In genomic region chr11:78176402-78176862, GRCm38 (mm10) we compare ENCODE assay signal across 8 mouse cellular contexts. TPM values are rescaled to one million over a fixed set of nuclear protein-coding genes. Genes with fewer than 3 reads are reported as not detected.
DNase-seq lines count a peak whose midpoint lies in the region; ATAC-seq and TF ChIP-seq lines count a peak whose summit lies in the region.

Gene Nek8, minus strand, starts transcription at chr11:78176675.
Gene Tlcd1, plus strand, starts transcription at chr11:78176711.

- peak; percentile 95 to 98 for DNase-seq in adrenal gland, adult (ENCODE audit: inconsistent age in 2 of 2, low spot score in 1 of 2)
- peak; percentile 88 for DNase-seq in gastrocnemius, postnatal 25 days
- peak; percentile 87 for DNase-seq in left cerebral cortex, postnatal 4 days
- DNase-seq in midbrain, embryonic 10.5 days (ENCODE audit: low spot score) = peak; percentile 90
- DNase-seq in right cerebral cortex, postnatal 25 days = peak; percentile 84
- no peak for DNase-seq in MN1 (ENCODE audit: low spot score)

- WGBS in midbrain, embryonic 10.5 days = under 1% methylated on average over 32 of the region's 32 CpGs

- peak within 1 kb of the TSS; percentile 67 for H3K4me3 ChIP-seq in cortical plate, adult 2 months (ENCODE audit: insufficient read depth, low read length)
- H3K4me3 ChIP-seq in midbrain, embryonic 10.5 days = peak within 1 kb of the TSS; percentile 73

- no peak for TF ChIP-seq CTCF in cortical plate, adult 2 months (IDR thresholded peaks at IDR 0.05; ENCODE audit: extremely low read depth, insufficient read depth, low read length)

- intact Hi-C loops in left cerebral cortex, postnatal 4 days (cut with DNase I) = loop anchor here (5.0 kb wide), 1 partner anchor 139 kb away; the partner anchor contains the start of gene Flot2

- H3K9me3 ChIP-seq in midbrain, embryonic 10.5 days (replicated peaks) = no peaks in the 10 kb centered on the region

- 0 out of 2 replicates have a peak, but pooled peaks cover 2% of the 10 kb centered on the region for H3K4me1 ChIP-seq in cortical plate, adult 2 months (ENCODE audit: control insufficient read depth, insufficient read depth, low read length)
- peaks cover 66% of the 10 kb centered on the region for H3K4me1 ChIP-seq in midbrain, embryonic 10.5 days

- no peaks in the 10 kb centered on the region for H3K27me3 ChIP-seq in midbrain, embryonic 10.5 days (ENCODE audit: low read depth, poor library complexity, severe bottlenecking)

- ATAC-seq in inflammation-experienced regulatory T-cells, adult 6 months = peak; percentile 67

- TF ChIP-seq POLR2A in cortical plate, adult 2 months (IDR thresholded peaks at IDR 0.05; ENCODE audit: extremely low read depth, insufficient read depth, low read length) = 0 out of 2 replicates have a peak, but pooled peaks have one; percentile 14

- peaks cover 26% of the 10 kb centered on the region for H3K36me3 ChIP-seq in midbrain, embryonic 10.5 days

- H3K27ac ChIP-seq in cortical plate, adult 2 months (ENCODE audit: insufficient read depth, low read length) = no peak within 1 kb of the TSS
- H3K27ac ChIP-seq in midbrain, embryonic 10.5 days (replicated peaks) = peak within 1 kb of the TSS; percentile 92

RNA-seq across cellular contexts. Expression of gene Nek8, which starts in this region (rescaled TPM):
- polyA plus RNA-seq in cortical plate, adult 2 months (2012; rRNA removed) = 5.4 and 6.2 TPM in 2 replicates
- total RNA-seq in gastrocnemius, postnatal 25 days (2021) = 1 to 10 TPM in 1 of 2 experiments, under 1 TPM in 1; 0.99 to 1.2 TPM
- 10 to 100 TPM in 2 of 3 experiments, 1 to 10 TPM in 1; 9.1 to 13.2 (median 11.3) TPM for polyA plus RNA-seq in inflammation-experienced regulatory T-cells, adult 6 months (2017; shearing (Covaris generic))
- total RNA-seq in left cerebral cortex, postnatal 4 days (2021) = 1 to 10 TPM; 6.0 to 6.5 TPM
- polyA plus RNA-seq in midbrain, embryonic 10.5 days (2016; fragmentation: Nextera tagmentation; extraction: Ambion mirVana) = 10.7 and 11.1 TPM in 2 replicates

RNA-seq across cellular contexts. Expression of gene Tlcd1, which starts in this region (rescaled TPM):
- 83.0 and 84.4 TPM in 2 replicates for polyA plus RNA-seq in cortical plate, adult 2 months (2012; rRNA removed)
- 1 to 10 TPM; 1.9 to 2.4 TPM for total RNA-seq in gastrocnemius, postnatal 25 days (2021)
- polyA plus RNA-seq in inflammation-experienced regulatory T-cells, adult 6 months (2017; shearing (Covaris generic)) = 1 to 10 TPM; 2.7 to 3.6 (median 3.2) TPM
- 10 to 100 TPM; 15.4 to 17.3 TPM for total RNA-seq in left cerebral cortex, postnatal 4 days (2021)
- polyA plus RNA-seq in midbrain, embryonic 10.5 days (2016; fragmentation: Nextera tagmentation; extraction: Ambion mirVana) = 8.8 and 11.1 TPM in 2 replicates

Comparison
In these comparisons a context has a peak if more than half of its experiments do, and no peak if none do; other contexts are left out.
1. RNA of gene Tlcd1 (total RNA-seq): 15.4 to 17.3 TPM in left cerebral cortex, postnatal 4 days; 1.9 to 2.4 TPM in gastrocnemius, postnatal 25 days; every median in the first group is over 4 times any median in the second.